Mouse (Mus musculus) olfactory bulb, adult 2 months (tissue): ENCODE measurements around the gene Spred1.

Source experiments
- CTCF ChIP-seq: fragments of 200-500 bp; IDR thresholded peaks from 2 replicates; pipeline ENCODE4 v1.5.1; 2012; ENCODE audit warnings: low read depth, mild to moderate bottlenecking, low read length, moderate library complexity; ENCODE audit not compliant: insufficient read depth
- POLR2A ChIP-seq: fragments of 200-500 bp; IDR thresholded peaks from 2 replicates; pipeline ENCODE4 v1.6.1; 2012; ENCODE audit warnings: mild to moderate bottlenecking, low read depth, low read length, moderate library complexity; ENCODE audit not compliant: insufficient read depth

GRCm38 (mm10) chr2:117190915-117191314 lies 69.7 kb downstream of the Spred1 start:
- no peak for TF ChIP-seq POLR2A
- no peak for TF ChIP-seq CTCF
